Mouse (Mus musculus) monocyte, adult 5-6 weeks (primary cell): Measurements from ENCODE around the gene Ifi27l2b. TPM values are rescaled to one million over a fixed set of nuclear protein-coding genes. Genes with fewer than 3 reads are reported as not detected.
"Not testable (repeated sequence)": the region's sequence is repeated elsewhere in the genome, so short reads cannot be mapped to it uniquely, and the experiment has no call there.

ENCODE experiments used
- ATAC-seq: fragments of 153-309, 156-312 bp; replicated peaks from 2 replicates; pipeline ENCODE4 v1.8.0; 2017; ENCODE audit warnings: mild to moderate bottlenecking; ENCODE audit not compliant: low TSS enrichment, insufficient number of reproducible peaks, severe bottlenecking, poor library complexity, low FRiP score
- total RNA-seq: library from RNA; stranded (forward); fragments of 200-1000, 200-491, 200-594 nt; gene quantifications from 3 replicates; pipeline ENCODE4 v1.2.3, GENCODE M21; 2017

Ifi27l2b gene
- total RNA-seq, 1 experiment from 2014 or later: 3.0 TPM

- no peak for ATAC-seq
Observed at GRCm38 (mm10) chr12:103445060-103445459, 12.0 kb downstream of the Ifi27l2b start.

DNA sequence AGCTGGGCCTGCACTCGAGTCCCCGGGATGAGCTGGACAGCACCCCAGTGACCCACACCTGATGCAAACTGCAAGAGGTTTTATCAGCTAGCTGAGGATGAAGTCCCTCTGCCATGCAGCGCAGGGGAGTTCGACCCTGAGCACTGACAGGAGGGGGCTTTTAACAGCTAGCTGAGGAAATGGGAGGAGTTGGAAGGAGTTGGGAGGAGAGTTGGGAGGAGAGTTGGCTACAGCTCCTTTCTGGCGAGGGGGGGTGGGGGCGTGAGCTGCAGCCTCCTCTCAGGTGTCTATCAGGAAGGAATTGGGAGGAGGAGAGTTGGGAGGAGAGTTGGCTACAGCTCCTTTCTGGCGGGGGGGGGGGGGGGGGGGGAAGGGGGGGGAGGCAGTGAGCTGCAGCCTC, 12.8 kb downstream of the Ifi27l2b start:
- not testable (repeated sequence) for ATAC-seq

DNA sequence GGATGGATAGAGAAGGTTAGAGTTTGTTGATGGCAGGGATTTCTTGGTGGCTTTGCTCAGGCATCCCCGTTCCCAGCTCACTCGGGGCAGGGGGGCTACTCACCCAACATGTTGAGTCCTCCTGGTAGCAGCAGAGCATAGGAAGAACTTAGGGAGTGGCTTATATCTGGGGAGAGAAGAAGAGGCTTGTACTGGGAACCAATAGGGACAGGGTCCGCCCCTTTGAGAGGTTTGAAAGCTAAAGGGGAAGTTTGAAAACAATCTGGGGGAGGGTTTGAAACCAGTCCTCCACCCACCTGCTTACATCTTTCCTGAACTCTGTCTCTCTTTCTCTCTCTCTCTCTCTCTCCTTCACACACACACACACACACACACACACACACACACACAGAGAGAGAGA, 13.5 kb downstream of the Ifi27l2b start, which contains the start of gene Ifi27l2a:
Gene Ifi27l2a, minus strand, starts transcription at position 157 of the 400 bp plus-strand sequence.
- peak; percentile 67; the same call in 1 of the 2 replicates for ATAC-seq

GRCm38 (mm10) chr12:103437601-103438000, 19.4 kb downstream of the Ifi27l2b start:
- ATAC-seq: no peak

- ATAC-seq: no peak
Observed at GRCm38 (mm10) chr12:103434861-103435260, 22.2 kb downstream of the Ifi27l2b start.

DNA sequence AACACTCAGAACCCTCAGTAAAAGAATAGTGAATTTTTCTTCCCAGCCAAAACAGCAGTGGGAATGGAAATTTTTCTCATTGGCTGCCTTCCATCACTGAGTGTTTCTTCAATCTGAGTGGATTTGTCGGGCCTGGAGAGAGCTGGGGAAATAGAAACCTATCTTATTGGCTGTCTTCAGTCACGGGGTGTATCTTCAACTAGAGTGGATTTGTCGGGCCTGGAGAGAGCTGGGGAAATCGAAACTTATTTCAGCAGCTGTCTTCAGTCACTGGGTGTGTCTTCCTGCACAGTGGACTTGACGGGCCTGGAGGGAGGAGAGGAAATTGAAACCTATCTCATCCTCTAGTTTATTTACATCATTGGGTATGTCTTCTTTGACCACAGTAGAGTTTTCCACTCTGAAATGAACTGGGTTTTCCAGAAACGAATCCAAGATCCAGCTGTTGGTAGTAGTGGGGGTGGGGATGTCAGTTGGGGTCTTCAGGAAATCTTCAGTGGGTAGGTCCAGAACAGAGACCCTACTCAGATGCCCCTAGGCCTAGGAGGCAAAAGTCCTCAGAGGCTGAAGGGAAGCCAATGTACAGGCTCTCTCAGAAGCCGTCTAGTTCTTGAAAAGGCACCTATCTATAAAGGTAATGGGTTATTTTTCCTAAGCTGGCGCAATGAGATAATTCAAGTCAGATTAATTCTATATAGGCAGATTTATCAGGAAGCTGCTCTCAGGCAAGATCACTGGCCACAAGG, 22.9 kb downstream of the Ifi27l2b start, which contains the start of gene Ifi27:
Gene Ifi27, plus strand, starts transcription at position 226 of the 746 bp plus-strand sequence.
- peak; percentile 94 for ATAC-seq

- no peak for ATAC-seq
Observed at GRCm38 (mm10) chr12:103433430-103433829, 23.6 kb downstream of the Ifi27l2b start.

GRCm38 (mm10) chr12:103426710-103427109, 30.3 kb downstream of the Ifi27l2b start:
- ATAC-seq: no peak

GRCm38 (mm10) chr12:103425729-103426470, 31.1 kb downstream of the Ifi27l2b start, which contains the start of gene Ddx24:
Gene Ddx24, minus strand, starts transcription at chr12:103425830.
- peak; percentile 100 for ATAC-seq

GRCm38 (mm10) chr12:103425016-103425728, 31.9 kb downstream of the Ifi27l2b start:
- ATAC-seq: no peak

DNA sequence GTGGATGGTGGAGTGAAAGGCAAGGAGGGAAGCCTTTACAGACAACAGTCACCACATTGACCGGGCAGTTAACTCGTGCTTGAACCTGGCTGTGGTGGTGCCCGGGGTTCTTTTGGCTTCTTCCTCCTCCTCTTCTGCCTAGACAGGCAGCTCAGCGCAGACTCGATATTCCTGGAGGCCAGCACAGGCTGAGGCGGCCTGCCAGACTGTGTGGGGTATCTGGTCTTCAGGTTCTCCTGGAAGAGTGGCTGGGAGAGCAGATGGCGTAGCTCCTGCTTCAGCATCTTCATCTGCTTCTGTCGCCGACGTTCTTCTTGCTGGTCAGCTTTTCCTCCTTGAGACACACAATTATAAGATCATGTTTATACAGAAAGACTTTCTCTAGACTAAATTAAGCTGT, 48.9 kb downstream of the Ifi27l2b start:
- no peak for ATAC-seq

DNA sequence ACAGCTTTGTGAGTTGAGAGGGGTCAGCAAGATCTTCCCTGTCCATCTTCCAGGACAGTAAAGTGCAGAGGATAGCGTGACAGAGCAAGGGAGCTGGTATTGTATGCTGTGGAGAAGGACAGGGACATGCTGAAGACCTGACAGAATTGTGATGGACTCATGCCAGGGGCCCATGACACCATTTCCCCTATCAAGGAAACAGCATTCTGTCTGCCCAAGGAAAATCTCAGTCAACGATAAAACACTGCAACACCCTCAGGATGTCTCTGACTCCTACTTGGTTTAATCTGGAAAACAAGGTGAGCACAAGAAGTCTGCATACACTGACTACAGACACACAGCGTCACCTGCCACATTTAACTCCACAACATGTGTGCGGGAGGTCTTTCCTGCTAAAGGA, 49.3 kb downstream of the Ifi27l2b start, which contains the start of gene 9330161L09Rik:
Gene 9330161L09Rik, minus strand, starts transcription at position 101 of the 400 bp plus-strand sequence.
- ATAC-seq: no peak

- no peak for ATAC-seq
Observed at GRCm38 (mm10) chr12:103404131-103404530, 52.9 kb downstream of the Ifi27l2b start.

Other genes with a start within 250 kb of the Ifi27l2b start
- not detected in 3 replicates for gene Prima1, start 215.1 kb downstream of the Ifi27l2b start, total RNA-seq
- gene Fam181a, start 146.2 kb downstream of the Ifi27l2b start, total RNA-seq: not detected in 3 replicates
- 0.96 to 4.0 TPM (median 1.2 TPM) in 3 replicates for gene Asb2, start 101.2 kb downstream of the Ifi27l2b start, total RNA-seq
- gene Otub2, start 68.5 kb downstream of the Ifi27l2b start, total RNA-seq: 0.68 to 2.0 TPM (median 1.5 TPM) in 3 replicates
- gene 9330161L09Rik, start 49.4 kb downstream of the Ifi27l2b start, total RNA-seq: 1.3 to 3.6 TPM (median 1.4 TPM) in 3 replicates
- 105 to 146 TPM (median 129 TPM) in 3 replicates for gene Ddx24, start 31.4 kb downstream of the Ifi27l2b start, total RNA-seq
- 33.7 to 72.1 TPM (median 37.1 TPM) in 3 replicates for gene Ifi27, start 23.0 kb downstream of the Ifi27l2b start, total RNA-seq
- gene Ifi27l2a, start 13.5 kb downstream of the Ifi27l2b start, total RNA-seq: 199 to 360 TPM (median 283 TPM) in 3 replicates
- 0.29 to 0.75 TPM (median 0.39 TPM) in 3 replicates for gene Ppp4r4, start 75.1 kb upstream of the Ifi27l2b start, total RNA-seq
- not detected in 3 replicates for gene Serpina10, start 174.2 kb upstream of the Ifi27l2b start, total RNA-seq
- not detected in 3 replicates for gene Serpina6, start 200.0 kb upstream of the Ifi27l2b start, total RNA-seq
- gene Serpina16, start 218.9 kb upstream of the Ifi27l2b start, total RNA-seq: not detected in 3 replicates
- not detected in 3 replicates for gene Serpina1f, start 238.3 kb upstream of the Ifi27l2b start, total RNA-seq